Mouse (Mus musculus): ENCODE measurements at regions not wholly inside any gene's neighbourhood (a gene's known extent, or its start where the extent isn't known, plus 50 kb on each side); places are given as distances from the start of the nearest gene placed in this dataset.

- ATAC-seq (replicated peaks; ENCODE audit: extremely low read depth, insufficient read depth, low FRiP score): no peak
- Histone ChIP-seq H3K4me3 (ENCODE audit: low read length) (no peak overlapping the region), H3K27ac (ENCODE audit: low read length) (no peak overlapping the region), H3K9me3 (replicated peaks; ENCODE audit: control insufficient read depth, low read length) (no peaks in the 10 kb centered on the region), H3K4me2 (ENCODE audit: low read depth, low read length) (no peak overlapping the region), H3K27me3 (ENCODE audit: control insufficient read depth, insufficient read depth, low read length) (no peaks in the 10 kb centered on the region), H3K9ac (ENCODE audit: low read length) (no peak overlapping the region), H3K4me1 (ENCODE audit: control insufficient read depth, insufficient read depth, low read length) (no peaks in the 10 kb centered on the region), H3K36me3 (ENCODE audit: control insufficient read depth, insufficient read depth) (no peaks in the 10 kb centered on the region)
- 89% methylated on average over 4 of the region's 4 CpGs for WGBS
Measured at GRCm38 (mm10) chr15:94082369-94082768, 382.8 kb downstream of the Adamts20 start.

GRCm38 (mm10) chr15:94077056-94077455 lies 388.2 kb downstream of the Adamts20 start:
- WGBS: 66% methylated on average over 6 of the region's 6 CpGs
- ATAC-seq (replicated peaks; ENCODE audit: extremely low read depth, insufficient read depth, low FRiP score): no peak

GRCm38 (mm10) chr15:94074161-94074950 lies 390.9 kb downstream of the Adamts20 start:
- H3K27me3 ChIP-seq (ENCODE audit: control insufficient read depth, insufficient read depth, low read length): no peaks in the 10 kb centered on the region
- no peaks in the 10 kb centered on the region for H3K4me1 ChIP-seq (ENCODE audit: control insufficient read depth, insufficient read depth, low read length)
- no peak overlapping the region for H3K4me3 ChIP-seq (ENCODE audit: low read length)
- H3K36me3 ChIP-seq (ENCODE audit: control insufficient read depth, insufficient read depth): no peaks in the 10 kb centered on the region
- 58% methylated on average over 7 of the region's 7 CpGs for WGBS
- ATAC-seq (replicated peaks; ENCODE audit: extremely low read depth, insufficient read depth, low FRiP score): no peak
- H3K9me3 ChIP-seq (replicated peaks; ENCODE audit: control insufficient read depth, low read length): no peaks in the 10 kb centered on the region
- no peak overlapping the region for H3K9ac ChIP-seq (ENCODE audit: low read length)
- no peak overlapping the region for H3K4me2 ChIP-seq (ENCODE audit: low read depth, low read length)
- H3K27ac ChIP-seq (ENCODE audit: low read length): no peak overlapping the region

More at GRCm38 (mm10) chr15:94077056-94077455, 388.2 kb downstream of the Adamts20 start:
- Histone ChIP-seq H3K4me2 (ENCODE audit: low read depth, low read length) (no peak overlapping the region), H3K9me3 (replicated peaks; ENCODE audit: control insufficient read depth, low read length) (no peaks in the 10 kb centered on the region), H3K36me3 (ENCODE audit: control insufficient read depth, insufficient read depth) (no peaks in the 10 kb centered on the region), H3K27me3 (ENCODE audit: control insufficient read depth, insufficient read depth, low read length) (no peaks in the 10 kb centered on the region), H3K4me1 (ENCODE audit: control insufficient read depth, insufficient read depth, low read length) (no peaks in the 10 kb centered on the region), H3K4me3 (ENCODE audit: low read length) (no peak overlapping the region), H3K9ac (ENCODE audit: low read length) (no peak overlapping the region), H3K27ac (ENCODE audit: low read length) (no peak overlapping the region)

DNA sequence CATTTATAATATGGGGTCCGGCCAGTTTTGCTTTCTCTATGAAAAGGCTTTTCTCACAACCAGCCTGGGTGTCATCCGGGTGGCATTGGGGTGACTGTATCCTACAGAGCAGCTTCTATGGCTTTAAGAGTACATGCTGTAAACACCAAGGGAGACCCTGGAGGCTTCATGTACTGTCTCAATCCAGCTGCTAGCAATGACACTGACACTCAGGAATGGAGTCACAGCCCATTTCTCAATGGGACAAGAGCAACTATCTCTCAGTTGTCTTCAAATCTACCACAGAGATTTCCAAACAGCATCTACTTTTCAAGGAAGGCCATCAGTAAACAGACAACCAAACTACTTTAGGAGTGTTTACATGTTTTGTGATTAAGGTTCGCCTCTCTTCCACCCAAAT lies 397.5 kb downstream of the Adamts20 start:
- Histone ChIP-seq H3K4me1 (ENCODE audit: control insufficient read depth, insufficient read depth, low read length) (no peaks in the 10 kb centered on the region), H3K27me3 (ENCODE audit: control insufficient read depth, insufficient read depth, low read length) (no peaks in the 10 kb centered on the region), H3K27ac (ENCODE audit: low read length) (no peak overlapping the region), H3K4me2 (ENCODE audit: low read depth, low read length) (no peak overlapping the region), H3K36me3 (ENCODE audit: control insufficient read depth, insufficient read depth) (no peaks in the 10 kb centered on the region), H3K4me3 (ENCODE audit: low read length) (no peak overlapping the region), H3K9me3 (replicated peaks; ENCODE audit: control insufficient read depth, low read length) (no peaks in the 10 kb centered on the region), H3K9ac (ENCODE audit: low read length) (no peak overlapping the region)
- ATAC-seq (replicated peaks; ENCODE audit: extremely low read depth, insufficient read depth, low FRiP score): no peak
- 83% methylated on average over 3 of the region's 3 CpGs for WGBS

- ATAC-seq (replicated peaks; ENCODE audit: extremely low read depth, insufficient read depth, low FRiP score): no peak
- Histone ChIP-seq H3K9ac (ENCODE audit: low read length) (no peak overlapping the region), H3K4me1 (ENCODE audit: control insufficient read depth, insufficient read depth, low read length) (no peaks in the 10 kb centered on the region), H3K4me3 (ENCODE audit: low read length) (no peak overlapping the region), H3K9me3 (replicated peaks; ENCODE audit: control insufficient read depth, low read length) (peaks cover 2% of the 10 kb centered on the region; the same call in 1 of the 2 replicates), H3K4me2 (ENCODE audit: low read depth, low read length) (no peak overlapping the region), H3K36me3 (ENCODE audit: control insufficient read depth, insufficient read depth) (no peaks in the 10 kb centered on the region), H3K27ac (ENCODE audit: low read length) (no peak overlapping the region), H3K27me3 (ENCODE audit: control insufficient read depth, insufficient read depth, low read length) (no peaks in the 10 kb centered on the region)
- 56% methylated on average over 5 of the region's 5 CpGs for WGBS
Measured at GRCm38 (mm10) chr15:94049638-94050273, 415.5 kb downstream of the Adamts20 start.

DNA sequence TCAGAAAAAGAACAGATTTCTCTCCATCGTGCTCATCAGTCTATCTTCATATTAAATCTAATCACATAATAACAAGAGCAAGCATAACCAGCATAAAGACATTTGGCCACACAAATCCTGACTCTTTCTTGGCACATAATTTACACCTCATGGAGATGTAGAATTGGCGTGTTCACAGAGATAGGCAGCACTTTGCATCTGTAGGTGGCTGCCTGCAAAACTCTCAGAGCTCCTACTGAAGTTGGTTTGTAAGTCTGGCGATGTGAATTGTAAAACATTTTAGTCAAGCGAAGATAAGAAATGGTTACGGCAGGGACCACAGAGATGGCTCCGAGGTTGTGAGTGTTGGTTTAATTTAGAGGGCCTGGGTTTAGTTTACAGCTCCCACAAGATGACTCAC lies 419.0 kb downstream of the Adamts20 start:
- no peak for ATAC-seq (replicated peaks; ENCODE audit: extremely low read depth, insufficient read depth, low FRiP score)
- H3K9me3 ChIP-seq (replicated peaks; ENCODE audit: control insufficient read depth, low read length): peaks cover 4% of the 10 kb centered on the region; the same call in 1 of the 2 replicates
- H3K36me3 ChIP-seq (ENCODE audit: control insufficient read depth, insufficient read depth): no peaks in the 10 kb centered on the region
- no peak overlapping the region for H3K4me2 ChIP-seq (ENCODE audit: low read depth, low read length)
- H3K4me1 ChIP-seq (ENCODE audit: control insufficient read depth, insufficient read depth, low read length): no peaks in the 10 kb centered on the region
- H3K27ac ChIP-seq (ENCODE audit: low read length): no peak overlapping the region
- H3K9ac ChIP-seq (ENCODE audit: low read length): no peak overlapping the region
- WGBS: 90% methylated on average over 6 of the region's 6 CpGs
- H3K27me3 ChIP-seq (ENCODE audit: control insufficient read depth, insufficient read depth, low read length): no peaks in the 10 kb centered on the region
- H3K4me3 ChIP-seq (ENCODE audit: low read length): no peak overlapping the region

DNA sequence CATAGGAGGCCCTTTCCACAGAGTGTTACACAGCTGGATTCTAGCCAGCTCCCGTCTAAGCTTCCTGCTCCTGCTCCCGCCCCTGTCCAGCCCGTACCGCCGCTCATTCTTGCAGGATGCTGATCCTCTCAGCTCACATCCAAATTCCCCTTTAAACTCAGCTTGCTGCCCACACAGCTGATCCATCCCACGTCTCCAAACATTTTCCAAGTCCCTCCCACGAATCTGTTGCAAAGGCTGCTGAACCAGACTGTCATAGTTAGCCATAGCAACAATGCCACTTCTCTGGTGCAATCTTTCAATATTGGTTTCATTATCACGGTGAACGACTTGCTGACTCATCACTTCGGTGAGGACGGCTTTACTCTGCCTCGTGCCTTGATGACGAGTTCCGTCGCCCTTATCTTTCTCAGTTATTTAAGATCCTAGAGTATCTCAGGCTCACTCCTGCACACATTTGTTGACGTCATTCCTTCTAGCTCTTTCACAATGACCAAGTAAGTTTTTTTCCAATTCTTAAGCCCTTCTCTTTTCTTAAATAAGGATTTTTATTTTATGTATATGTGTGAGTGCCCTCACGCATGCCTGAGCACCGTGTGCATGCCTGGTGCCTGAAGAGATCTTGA lies 420.0 kb downstream of the Adamts20 start:
- Histone ChIP-seq H3K9me3 (replicated peaks; ENCODE audit: control insufficient read depth, low read length) (peaks cover 4% of the 10 kb centered on the region; the same call in 1 of the 2 replicates), H3K4me3 (ENCODE audit: low read length) (peak overlapping the region; percentile 43), H3K4me1 (ENCODE audit: control insufficient read depth, insufficient read depth, low read length) (no peaks in the 10 kb centered on the region), H3K27ac (ENCODE audit: low read length) (no peak overlapping the region), H3K27me3 (ENCODE audit: control insufficient read depth, insufficient read depth, low read length) (no peaks in the 10 kb centered on the region), H3K36me3 (ENCODE audit: control insufficient read depth, insufficient read depth) (no peaks in the 10 kb centered on the region), H3K4me2 (ENCODE audit: low read depth, low read length) (peak overlapping the region; percentile 66), H3K9ac (ENCODE audit: low read length) (no peak overlapping the region)
- WGBS: 43% methylated on average over 18 of the region's 18 CpGs
- no peak for ATAC-seq (replicated peaks; ENCODE audit: extremely low read depth, insufficient read depth, low FRiP score)

DNA sequence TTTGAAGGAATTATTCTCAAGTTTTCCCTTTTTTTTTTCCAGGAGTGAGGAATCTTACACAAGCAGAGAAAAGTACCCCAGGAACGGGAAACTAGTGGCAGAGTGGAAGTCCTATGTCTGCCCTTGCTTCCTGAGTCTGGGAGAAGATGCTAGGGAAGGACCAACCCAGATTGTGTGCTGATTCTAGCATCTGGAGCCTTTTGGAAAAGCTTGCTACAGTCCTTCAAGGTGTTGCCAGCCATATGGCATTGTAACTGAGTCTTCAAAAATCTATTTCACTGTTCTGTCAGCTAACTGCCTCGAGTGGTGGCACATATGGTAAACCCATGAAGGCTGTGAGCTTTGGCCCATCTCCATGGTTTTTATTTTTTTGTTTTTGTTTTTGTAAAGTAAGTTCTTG lies 432.3 kb downstream of the Adamts20 start:
- Histone ChIP-seq H3K4me2 (ENCODE audit: low read depth, low read length) (no peak overlapping the region), H3K9ac (ENCODE audit: low read length) (no peak overlapping the region), H3K27me3 (ENCODE audit: control insufficient read depth, insufficient read depth, low read length) (no peaks in the 10 kb centered on the region), H3K9me3 (replicated peaks; ENCODE audit: control insufficient read depth, low read length) (no peaks in the 10 kb centered on the region; the same call in 1 of the 2 replicates), H3K4me3 (ENCODE audit: low read length) (no peak overlapping the region), H3K4me1 (ENCODE audit: control insufficient read depth, insufficient read depth, low read length) (no peaks in the 10 kb centered on the region), H3K27ac (ENCODE audit: low read length) (no peak overlapping the region), H3K36me3 (ENCODE audit: control insufficient read depth, insufficient read depth) (no peaks in the 10 kb centered on the region)
- WGBS: 72% methylated on average over 2 of the region's 2 CpGs
- ATAC-seq (replicated peaks; ENCODE audit: extremely low read depth, insufficient read depth, low FRiP score): no peak

Measured in heart, embryonic 16.5 days (tissue).